Mouse (Mus musculus) kidney, postnatal 36 days (tissue): ENCODE data around the gene Cpz.

ENCODE experiments used
- DNase-seq, 2 experiments: peaks; one replicate each; pipeline ENCODE4 v3.0.0; 2021 to 2022; ENCODE audit warnings: mixed read lengths in 2 of 2

Cpz gene

GRCm38 (mm10) chr5:35525469-35526123, at the start of gene Cpz:
Gene Cpz (minus strand): TSS chr5:35525698.
- DNase-seq = peak in 1 of 2 experiments; percentile 29

GRCm38 (mm10) chr5:35574653-35575599, 49.4 kb upstream of the Cpz start, which contains the start of gene Trmt44:
Gene Trmt44 (minus strand): TSS chr5:35575070.
- peak; percentile 95 to 96 for DNase-seq

DNA sequence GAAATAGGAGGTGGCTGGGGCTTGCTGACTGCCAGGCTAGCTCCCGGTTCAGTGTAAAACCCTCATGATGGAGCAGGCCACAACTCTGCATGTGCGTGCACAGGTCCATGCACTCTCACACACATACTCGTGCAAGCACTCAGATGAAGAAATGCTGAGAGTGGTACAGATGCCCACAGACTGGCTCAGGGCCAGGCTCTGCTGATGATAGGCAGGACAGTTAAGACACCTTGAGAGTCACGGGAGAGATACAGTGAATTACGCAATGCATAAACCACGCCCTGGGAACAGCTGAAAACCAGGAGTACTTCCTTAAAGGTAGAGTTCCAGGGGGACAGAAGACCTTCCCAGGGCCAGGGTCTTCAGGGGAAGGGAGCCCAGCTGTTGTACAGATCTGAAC, 46.0 kb upstream of the Cpz start:
- no peak for DNase-seq

GRCm38 (mm10) chr5:35566632-35567031, 41.1 kb upstream of the Cpz start:
- no peak for DNase-seq

GRCm38 (mm10) chr5:35565217-35565616, 39.7 kb upstream of the Cpz start:
- DNase-seq = peak; percentile 75

DNA sequence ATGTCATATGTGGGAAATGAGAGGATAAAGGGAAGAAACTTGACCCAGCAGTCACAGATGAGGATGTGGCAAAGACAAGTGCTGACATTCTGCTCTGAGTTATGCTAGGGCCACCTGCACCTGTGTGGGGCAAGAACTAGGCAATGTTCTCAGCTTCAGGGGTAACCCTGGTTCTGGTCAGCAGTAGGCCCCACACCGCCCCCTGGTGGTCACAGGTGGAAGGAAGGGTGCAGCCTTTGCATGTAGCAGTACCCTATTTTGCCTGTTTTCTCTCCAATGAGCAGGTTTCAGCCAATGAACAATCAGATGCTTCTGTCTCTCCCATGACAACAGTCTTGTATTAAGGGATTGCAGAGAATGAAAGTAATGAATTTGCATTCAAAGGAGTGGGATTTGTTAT, 38.0 kb upstream of the Cpz start:
- DNase-seq = peak; percentile 71 to 92

DNA sequence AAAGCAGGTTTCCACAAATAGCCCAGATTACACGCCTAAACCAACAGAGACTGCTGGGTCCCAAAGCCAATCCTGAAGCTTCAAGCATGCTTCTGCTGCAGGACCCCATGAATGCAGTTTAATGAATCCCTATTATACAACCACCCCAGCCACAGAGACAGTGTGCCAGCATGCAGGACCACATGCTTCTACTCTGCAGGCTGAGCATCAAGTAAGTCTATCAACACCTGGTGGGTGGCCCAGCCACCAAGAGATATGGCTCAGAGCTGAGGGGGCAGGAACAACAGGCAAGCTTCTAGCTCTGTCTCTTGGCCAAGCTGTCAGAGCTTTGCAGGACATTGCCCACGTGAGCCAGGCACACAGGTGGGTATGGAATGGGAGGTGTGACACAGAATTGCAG, 37.1 kb upstream of the Cpz start:
- no peak for DNase-seq

DNA sequence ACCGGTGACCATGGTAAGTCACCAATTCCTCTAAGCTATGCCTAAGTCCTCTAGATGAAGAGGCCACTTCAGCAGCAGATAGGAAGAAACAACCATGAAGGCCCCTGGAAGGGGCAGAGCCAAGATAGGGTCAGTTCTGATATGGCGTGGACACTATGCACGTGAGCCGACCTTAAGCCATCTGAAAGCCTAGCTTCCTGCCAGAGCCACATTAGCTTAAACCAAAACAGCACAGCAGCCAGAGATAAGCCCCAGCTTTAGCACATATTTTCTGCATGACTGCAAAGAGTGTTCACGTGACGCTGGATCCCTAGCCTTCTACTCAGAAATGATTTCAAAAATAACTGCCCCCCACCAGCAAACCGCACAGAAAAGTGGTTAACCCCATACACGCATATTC, 33.9 kb upstream of the Cpz start:
- DNase-seq = no peak

GRCm38 (mm10) chr5:35557946-35558621, 32.6 kb upstream of the Cpz start:
- DNase-seq = no peak

- no peak for DNase-seq
Observed at GRCm38 (mm10) chr5:35556393-35556792, 30.9 kb upstream of the Cpz start.

DNA sequence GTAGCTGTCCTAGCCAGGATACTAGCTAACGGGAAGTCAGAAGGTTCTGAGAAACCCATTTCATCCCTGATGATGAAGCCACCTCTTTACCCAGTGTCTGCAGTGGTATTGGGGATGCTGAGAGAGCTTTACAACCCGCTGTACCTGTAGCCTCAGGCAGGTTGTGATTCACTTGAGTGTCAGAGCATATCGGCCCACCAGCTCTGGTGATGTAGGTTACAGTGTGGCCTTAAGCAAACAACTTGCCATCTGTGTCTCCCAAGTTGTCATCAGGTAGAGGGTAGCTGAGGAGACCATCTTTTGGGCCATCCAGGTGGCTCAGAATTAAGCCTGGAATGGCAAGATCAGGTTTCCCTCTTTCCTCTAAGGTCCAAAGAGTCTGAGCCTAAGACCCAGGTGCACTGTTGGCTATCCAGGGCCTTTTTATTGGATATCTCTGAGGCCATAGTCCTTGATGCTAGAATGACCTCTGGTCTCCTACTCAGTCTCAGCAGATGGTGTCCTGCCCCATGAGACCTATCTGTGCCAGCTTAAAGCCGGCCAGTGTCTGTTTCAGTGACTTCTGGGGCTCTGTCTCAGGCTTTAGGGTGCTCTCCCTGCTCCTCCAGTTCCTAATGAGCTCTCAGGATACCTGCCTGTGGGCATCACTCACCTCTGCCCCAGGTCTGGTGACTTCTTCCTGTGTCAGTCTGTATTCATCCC, 27.5 kb upstream of the Cpz start:
- no peak for DNase-seq

GRCm38 (mm10) chr5:35551855-35552837, 26.6 kb upstream of the Cpz start:
- DNase-seq = no peak

DNA sequence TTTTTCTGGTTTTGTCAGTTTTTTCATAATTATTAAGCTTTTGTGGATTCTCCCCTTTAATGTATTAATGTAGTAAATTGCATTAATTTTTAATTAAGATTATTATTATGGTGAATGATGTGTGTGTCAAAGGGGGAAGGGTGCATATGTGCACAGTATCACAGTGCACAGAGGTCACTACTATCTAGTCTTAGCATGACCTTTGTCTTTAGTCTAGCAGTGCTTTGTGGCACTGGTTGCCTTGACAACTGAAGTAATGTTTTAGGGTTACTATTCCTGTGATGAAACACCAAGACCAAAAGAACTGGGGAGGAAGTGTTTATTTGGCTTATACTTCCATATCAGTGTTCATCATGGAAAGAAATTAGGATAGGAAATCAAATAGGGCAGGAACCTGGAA, 20.6 kb upstream of the Cpz start:
- no peak for DNase-seq

DNA sequence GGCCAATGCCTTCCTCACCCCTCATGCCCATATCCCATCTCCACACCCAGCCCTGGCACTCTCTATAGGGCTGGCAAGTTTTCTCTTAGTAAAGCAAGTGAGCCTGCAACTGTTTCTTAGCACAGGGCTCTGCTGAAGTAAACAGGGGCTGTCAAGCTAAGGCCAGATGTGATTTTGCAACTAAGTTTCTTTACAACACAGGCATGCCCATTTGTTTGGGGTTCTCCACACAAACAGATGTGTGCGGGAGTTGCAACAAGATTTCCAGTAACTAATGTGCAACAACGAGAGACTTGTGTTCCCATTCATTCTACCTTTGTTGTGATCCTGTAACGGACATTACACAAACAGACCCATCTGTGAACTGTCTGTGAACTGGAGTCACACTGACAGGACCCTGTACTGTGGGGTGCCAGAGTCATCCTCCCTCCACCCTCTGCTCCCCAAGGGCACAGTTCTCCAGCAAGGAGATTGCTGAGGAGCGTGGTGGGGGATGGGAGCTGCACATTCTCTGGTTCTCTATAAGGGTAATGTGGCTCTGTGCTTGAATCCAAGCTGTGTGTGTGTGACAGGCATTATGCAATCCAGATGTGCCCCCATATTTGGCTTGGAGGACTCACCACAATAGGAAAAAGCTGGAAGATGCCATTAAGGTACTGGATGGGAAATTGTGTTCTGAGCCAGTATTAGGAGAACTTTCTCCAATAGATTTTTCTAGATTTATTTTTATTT, 15.7 kb upstream of the Cpz start:
- DNase-seq = no peak

- DNase-seq = no peak
Observed at GRCm38 (mm10) chr5:35540555-35540954, 15.1 kb upstream of the Cpz start.

DNA sequence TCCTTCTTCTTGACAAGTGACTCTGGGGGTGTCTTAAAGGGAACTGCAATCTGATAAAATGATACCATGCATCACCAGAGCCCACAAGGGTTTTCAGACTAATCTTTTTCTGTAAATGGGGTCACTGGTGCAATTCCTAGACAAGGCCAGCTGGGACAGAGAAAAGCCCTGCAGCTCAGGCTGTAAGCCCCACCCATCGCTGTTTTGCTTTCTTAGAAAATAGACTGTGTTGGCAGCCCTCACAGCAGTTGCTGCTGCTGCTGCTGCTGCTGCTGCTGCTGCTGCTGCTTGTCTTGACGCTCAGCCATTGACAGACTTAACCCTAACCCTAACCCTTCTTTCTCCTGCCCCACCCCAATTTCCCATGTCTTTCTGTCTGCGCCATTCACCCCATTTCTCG, 14.1 kb upstream of the Cpz start:
- DNase-seq = no peak

DNA sequence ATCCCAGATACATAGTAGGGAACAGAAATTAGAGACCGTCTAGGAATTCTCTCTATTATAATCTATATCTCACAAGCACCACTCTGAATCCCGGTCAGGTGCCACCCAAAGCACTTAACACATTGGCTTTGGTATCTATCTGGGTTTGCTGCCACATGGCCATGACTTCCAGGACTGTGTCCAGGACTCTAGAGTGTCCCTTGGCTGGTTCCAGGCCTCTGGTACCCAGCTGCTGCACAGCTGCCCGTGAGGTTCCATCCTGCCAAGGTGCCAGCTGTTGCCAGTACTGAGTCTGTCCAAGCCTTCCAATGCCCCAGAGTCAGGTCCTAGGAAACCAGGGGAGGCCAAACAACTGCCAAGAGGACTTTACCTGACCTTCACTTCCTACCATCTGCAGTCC, 12.5 kb upstream of the Cpz start:
- DNase-seq = no peak

GRCm38 (mm10) chr5:35537474-35537873, 12.0 kb upstream of the Cpz start:
- no peak for DNase-seq

- no peak for DNase-seq
Observed at GRCm38 (mm10) chr5:35536271-35536670, 10.8 kb upstream of the Cpz start.

GRCm38 (mm10) chr5:35531586-35531985, 6.1 kb upstream of the Cpz start:
- DNase-seq = peak; percentile 40 to 77

GRCm38 (mm10) chr5:35530442-35530841, 4.9 kb upstream of the Cpz start:
- peak; percentile 24 to 73 for DNase-seq
